ENCODE assay signal across 10 mouse cellular contexts in genomic region chr5:139862759-139863158, GRCm38 (mm10). TPM values are rescaled to one million over a fixed set of nuclear protein-coding genes. Genes with fewer than 3 reads are reported as not detected.
DNase-seq lines count a peak whose midpoint lies in the region; ATAC-seq lines count a peak whose summit lies in the region.
"Had no signal": no experiment of that assay in that cellular context is flagged by ENCODE, and none has a peak within 500 bp of the region (broad histone marks: within the 10 kb centered on the region; RNA-seq: fewer than 3 reads in every experiment).

No protein-coding gene starts in this region.

- H3K4me2 ChIP-seq in forebrain, embryonic 16.5 days (ENCODE audit: low read length) = no peak overlapping the region
- H3K4me2 ChIP-seq: embryonic facial prominence, embryonic 15.5 days had no signal

- no peaks in the 10 kb centered on the region for H3K36me3 ChIP-seq in forebrain, embryonic 16.5 days (ENCODE audit: control insufficient read depth, insufficient read depth)
- H3K36me3 ChIP-seq: embryonic facial prominence, embryonic 15.5 days had no signal

- 13% methylated on average over 4 of the region's 4 CpGs for WGBS in forebrain, embryonic 16.5 days

- no peaks in the 10 kb centered on the region for H3K27me3 ChIP-seq in forebrain, embryonic 16.5 days (replicated peaks; ENCODE audit: control insufficient read depth, insufficient read depth, low read length)
- H3K27me3 ChIP-seq: embryonic facial prominence, embryonic 15.5 days had no signal

- peak; percentile 44 to 66 for DNase-seq in layer of hippocampus, postnatal 10 days (ENCODE audit: low spot score in 2 of 2)
- DNase-seq in layer of hippocampus, adult 9-11 months = no peak
- DNase-seq in adrenal gland, adult (ENCODE audit: inconsistent age in 2 of 2, low spot score in 1 of 2) = peak; percentile 64 to 85
- peak; percentile 77 to 84 for DNase-seq in kidney, postnatal 25 days
- peak; percentile 33 to 67 for DNase-seq in urinary bladder, postnatal 4 days (ENCODE audit: low spot score in 2 of 2)

- no peak overlapping the region for H3K4me3 ChIP-seq in forebrain, embryonic 16.5 days (replicated peaks; ENCODE audit: low read length)
- H3K4me3 ChIP-seq: embryonic facial prominence, embryonic 15.5 days had no signal

- H3K4me1 ChIP-seq in forebrain, embryonic 16.5 days (replicated peaks; ENCODE audit: control insufficient read depth, insufficient read depth, low read length) = peaks cover 12% of the 10 kb centered on the region

- H3K9ac ChIP-seq in forebrain, embryonic 16.5 days (replicated peaks; ENCODE audit: low read depth, low read length) = no peak overlapping the region
- H3K9ac ChIP-seq: embryonic facial prominence, embryonic 15.5 days had no signal

- H3K9me3 ChIP-seq in forebrain, embryonic 16.5 days (ENCODE audit: control insufficient read depth, low read length) = no peaks in the 10 kb centered on the region
- H3K9me3 ChIP-seq: embryonic facial prominence, embryonic 15.5 days had no signal

- peak; percentile 75 for ATAC-seq in forebrain, embryonic 16.5 days
- ATAC-seq in erythroblast, adult 5-6 weeks (replicated peaks; ENCODE audit: low FRiP score, poor library complexity, severe bottlenecking) = no peak
- ATAC-seq in activated CD4-positive, CD25-positive, alpha-beta regulatory T cell, adult 4 months = no peak

- no peak overlapping the region for H3K27ac ChIP-seq in forebrain, embryonic 16.5 days (ENCODE audit: low read length)
- H3K27ac ChIP-seq: embryonic facial prominence, embryonic 15.5 days had no signal

RNA-seq across cellular contexts. Expression of gene Psmg3, which starts 36.1 kb away (rescaled TPM):
- 10 to 100 TPM; 16.1 to 23.2 TPM for total RNA-seq in layer of hippocampus, postnatal 10 days (2021)
- polyA plus RNA-seq in forebrain, embryonic 16.5 days (2015; fragmentation: Nextera tagmentation; extraction: Ambion mirVana) = 75.0 and 90.0 TPM in 2 replicates
- 4.0 and 6.0 TPM in 2 replicates for total RNA-seq in erythroblast, adult 5-6 weeks (2015; ENCODE audit: low replicate concordance)
- total RNA-seq in erythroblast, adult 5-6 weeks (2017; ENCODE audit: low replicate concordance) = 4.3 and 6.1 TPM in 2 replicates
- polyA plus RNA-seq in activated CD4-positive, CD25-positive, alpha-beta regulatory T cell, adult 4 months (2017; shearing (Covaris generic)) = 10 to 100 TPM; 46.1 to 52.5 TPM

RNA-seq across cellular contexts. Expression of gene Gm26938, which starts 36.6 kb away (rescaled TPM):
- total RNA-seq in layer of hippocampus, postnatal 10 days (2021) = not detected
- polyA plus RNA-seq in forebrain, embryonic 16.5 days (2015; fragmentation: Nextera tagmentation; extraction: Ambion mirVana) = not detected in 2 replicates
- total RNA-seq in erythroblast, adult 5-6 weeks (2015; ENCODE audit: low replicate concordance) = not detected in 2 replicates
- not detected in 2 replicates for total RNA-seq in erythroblast, adult 5-6 weeks (2017; ENCODE audit: low replicate concordance)
- polyA plus RNA-seq in activated CD4-positive, CD25-positive, alpha-beta regulatory T cell, adult 4 months (2017; shearing (Covaris generic)) = not detected
- total RNA-seq: layer of hippocampus, adult 8-10 months had no signal
- polyA plus RNA-seq: embryonic facial prominence, embryonic 15.5 days had no signal

RNA-seq across cellular contexts. Expression of gene Tmem184a, which starts 43.0 kb away (rescaled TPM):
- total RNA-seq in layer of hippocampus, postnatal 10 days (2021) = under 1 TPM in 1 of 2 experiments, not detected in 1; 0.85 TPM
- polyA plus RNA-seq in forebrain, embryonic 16.5 days (2015; fragmentation: Nextera tagmentation; extraction: Ambion mirVana) = 0.11 and 0.29 TPM in 2 replicates
- total RNA-seq in erythroblast, adult 5-6 weeks (2015; ENCODE audit: low replicate concordance) = not detected in 2 replicates
- total RNA-seq in erythroblast, adult 5-6 weeks (2017; ENCODE audit: low replicate concordance) = 0.14 TPM in 1 of 2 replicates, not detected in the other
- under 1 TPM in 1 of 2 experiments, not detected in 1; 0.24 TPM for polyA plus RNA-seq in activated CD4-positive, CD25-positive, alpha-beta regulatory T cell, adult 4 months (2017; shearing (Covaris generic))

RNA-seq across cellular contexts. Expression of gene Elfn1, which starts 45.0 kb away (rescaled TPM):
- total RNA-seq in layer of hippocampus, postnatal 10 days (2021) = 10 to 100 TPM; 36.1 to 41.9 TPM
- 2.4 and 3.2 TPM in 2 replicates for polyA plus RNA-seq in forebrain, embryonic 16.5 days (2015; fragmentation: Nextera tagmentation; extraction: Ambion mirVana)
- not detected in 2 replicates for total RNA-seq in erythroblast, adult 5-6 weeks (2015; ENCODE audit: low replicate concordance)
- total RNA-seq in erythroblast, adult 5-6 weeks (2017; ENCODE audit: low replicate concordance) = not detected in 2 replicates
- polyA plus RNA-seq in activated CD4-positive, CD25-positive, alpha-beta regulatory T cell, adult 4 months (2017; shearing (Covaris generic)) = not detected
